Mouse (Mus musculus): Measurements from ENCODE around the gene U2surp. TPM values are rescaled to one million over a fixed set of nuclear protein-coding genes. Genes with fewer than 3 reads are reported as not detected.

Gene U2surp
- total and polyA plus RNA-seq, 3 experiments, result 69.0 to 244 (median 72.1) TPM

DNA sequence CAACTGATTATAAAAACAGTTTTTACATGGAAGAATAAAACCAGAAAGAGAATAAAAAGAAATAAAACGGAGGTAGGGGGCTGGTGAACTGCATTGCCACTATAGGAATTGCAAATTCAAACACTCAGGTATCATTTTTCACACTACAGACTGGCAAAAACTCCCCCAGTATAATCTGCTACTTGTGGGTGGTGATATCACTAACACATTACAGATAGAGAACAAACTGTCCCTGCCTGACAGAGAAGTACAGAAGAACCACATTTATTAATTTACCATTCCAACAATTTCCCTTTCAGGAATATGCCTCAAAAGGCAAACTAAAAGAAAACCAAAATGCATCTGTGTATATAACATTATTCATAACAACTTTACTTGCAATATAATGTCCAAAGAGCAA, 16.8 kb downstream of the U2surp start:
- H3K4me3 ChIP-seq (ENCODE audit: control insufficient read depth in 1 of 2, insufficient read depth in 1 of 2, low read depth in 2 of 2, low read length in 2 of 2), result no peak overlapping the region
- no peak overlapping the region for H3K9ac ChIP-seq (ENCODE audit: control insufficient read depth, low read depth, low read length, poor library complexity, severe bottlenecking)
- TF ChIP-seq CTCF (IDR thresholded peaks at IDR 0.05 in 2 of 3, conservative IDR thresholded peaks at IDR 0.05 in 1 of 3; ENCODE audit: control insufficient read depth in 1 of 3, insufficient read depth in 1 of 3, low read depth in 2 of 3, low read length in 3 of 3, poor library complexity in 1 of 3, severe bottlenecking in 1 of 3), result no peak
- TF ChIP-seq SMC3 (IDR thresholded peaks at IDR 0.05; ENCODE audit: low read depth, low read length), result no peak
- TF ChIP-seq HCFC1 (IDR thresholded peaks at IDR 0.05; ENCODE audit: low read depth, low read length), result no peak
- TF ChIP-seq RCOR1 (IDR thresholded peaks at IDR 0.05; ENCODE audit: low read depth, low read length), result peak; percentile 27; the same call in 1 of the 2 replicates
- no peak for TF ChIP-seq ELF1 (IDR thresholded peaks at IDR 0.05; ENCODE audit: low read depth, low read length)
- peak; percentile 55 to 63; a peak in 3 of 4 replicates for TF ChIP-seq EP300 (IDR thresholded peaks at IDR 0.05; ENCODE audit: low read depth in 1 of 2, low read length in 2 of 2)
- no peak for TF ChIP-seq ZKSCAN1 (IDR thresholded peaks at IDR 0.05; ENCODE audit: low read depth, low read length)
- no peak for TF ChIP-seq MEF2A (IDR thresholded peaks at IDR 0.05; ENCODE audit: extremely low read depth, insufficient replicate concordance, low read depth, low read length, poor library complexity, severe bottlenecking)
- no peak for TF ChIP-seq TAL1 (IDR thresholded peaks at IDR 0.05; ENCODE audit: low read length)
- no peak for TF ChIP-seq MYB (IDR thresholded peaks at IDR 0.05; ENCODE audit: low read depth, low read length)
- TF ChIP-seq ETS1 (IDR thresholded peaks at IDR 0.05; ENCODE audit: low read depth, low read length), result no peak
- TF ChIP-seq CHD1 (IDR thresholded peaks at IDR 0.05; ENCODE audit: low read depth, low read length), result no peak
- TF ChIP-seq GATA1 (IDR thresholded peaks at IDR 0.05; ENCODE audit: low read depth, low read length), result peak; percentile 50; the same call in 1 of the 2 replicates
- TF ChIP-seq MAFK (IDR thresholded peaks at IDR 0.05; ENCODE audit: borderline replicate concordance, low read depth, low read length), result no peak
- TF ChIP-seq RAD21 (IDR thresholded peaks at IDR 0.05; ENCODE audit: low read depth, low read length), result no peak
- no peak for TF ChIP-seq TCF12 (IDR thresholded peaks at IDR 0.05; ENCODE audit: low read depth, low read length)
- TF ChIP-seq NELFE (IDR thresholded peaks at IDR 0.05; ENCODE audit: low read depth, low read length), result no peak
- no peak for TF ChIP-seq ZNF384 (IDR thresholded peaks at IDR 0.05; ENCODE audit: low read depth, low read length)
- no peak for TF ChIP-seq ZMIZ1 (IDR thresholded peaks at IDR 0.05; ENCODE audit: low read depth, low read length)
- TF ChIP-seq CHD2 (IDR thresholded peaks at IDR 0.05; ENCODE audit: low read length), result no peak
- 0 out of 2 replicates have a peak, but pooled peaks have one; percentile 20 for TF ChIP-seq SIN3A (IDR thresholded peaks at IDR 0.05; ENCODE audit: low read length)
- TF ChIP-seq E2F4 (IDR thresholded peaks at IDR 0.05; ENCODE audit: borderline replicate concordance, low read depth, low read length), result no peak
- no peak for TF ChIP-seq TBP (IDR thresholded peaks at IDR 0.05; ENCODE audit: low read depth, low read length)
- H3K79me2 ChIP-seq (ENCODE audit: control insufficient read depth, insufficient read depth, low read length, poor library complexity), result peaks cover 3% of the 10 kb centered on the region; the same call in 1 of the 2 replicates
- peaks cover 0 to 15% of the 10 kb centered on the region in 2 experiments; a peak in 2 of 4 replicates for H3K4me1 ChIP-seq (ENCODE audit: control insufficient read depth in 1 of 2, insufficient read depth in 2 of 2, low read length in 2 of 2)
- DNase-seq (ENCODE audit: low read depth, low spot score), result no peak
- H3K9me3 ChIP-seq (replicated peaks; ENCODE audit: insufficient read depth, low read length), result no peaks in the 10 kb centered on the region
- peaks cover 5 to 48% of the 10 kb centered on the region in 2 experiments for H3K36me3 ChIP-seq (ENCODE audit: control insufficient read depth in 1 of 2, insufficient read depth in 2 of 2, low read length in 2 of 2)
- H3K27ac ChIP-seq (ENCODE audit: control insufficient read depth, low read depth, low read length), result no peak overlapping the region
- no peaks in the 10 kb centered on the region for H3K27me3 ChIP-seq (ENCODE audit: control insufficient read depth in 1 of 2, insufficient read depth in 2 of 2, low read length in 2 of 2)
